Mouse (Mus musculus) kidney, adult 2 months (tissue): ENCODE data around the gene Smc4. TPM values are rescaled to one million over a fixed set of nuclear protein-coding genes. Genes with fewer than 3 reads are reported as not detected.

Experiments used
- DNase-seq: peaks from one replicate; pipeline ENCODE4 v3.0.0; 2021
- H3K27ac ChIP-seq: fragments of 200-500 bp; 2 replicates; pipeline ENCODE4 v1.5.1; 2012; ENCODE audit warnings: low read depth, low read length, control low read depth, inconsistent platforms; ENCODE audit not compliant: insufficient read depth
- H3K27me3 ChIP-seq: fragments of 200-500 bp; replicated peaks from 2 replicates; pipeline ENCODE4 v1.6.1; 2012; ENCODE audit warnings: mild to moderate bottlenecking, moderate library complexity, low read length, inconsistent platforms; ENCODE audit not compliant: control insufficient read depth, insufficient read depth
- H3K36me3 ChIP-seq: fragments of 200-500 bp; 2 replicates; pipeline ENCODE4 v1.6.1; 2012; ENCODE audit warnings: mild to moderate bottlenecking, moderate library complexity, low read length, inconsistent platforms; ENCODE audit not compliant: control insufficient read depth, insufficient read depth
- H3K4me1 ChIP-seq: fragments of 200-500 bp; 2 replicates; pipeline ENCODE4 v1.6.1; 2011; ENCODE audit warnings: low read length; ENCODE audit not compliant: control insufficient read depth, insufficient read depth
- H3K4me3 ChIP-seq: fragments of 200-500 bp; 2 replicates; pipeline ENCODE4 v1.5.1; 2011; ENCODE audit warnings: mild to moderate bottlenecking, low read depth, low read length, control low read depth; ENCODE audit not compliant: insufficient read depth
- CTCF ChIP-seq: fragments of 200-500 bp; conservative IDR thresholded peaks from 2 replicates; pipeline ENCODE4 v1.5.1; 2011; ENCODE audit warnings: low read depth, mild to moderate bottlenecking, control low read depth, low read length, moderate library complexity, mixed read lengths; ENCODE audit not compliant: insufficient read depth, insufficient read length
- POLR2A ChIP-seq: fragments of 200-500 bp; IDR thresholded peaks from one replicate; pipeline ENCODE4 v1.6.1; 2011; ENCODE audit warnings: low read depth, low read length, control low read depth
- WGBS: fragments of 180-500 bp; shearing (Covaris S2); methylation state at CpG from one replicate; pipeline ENCODE4 v1.1.7; 2018; 5-methylcytosine and 5-hydroxymethylcytosine counted together
- polyA plus RNA-seq: library from polyadenylated mRNA; depleted of rRNA; stranded (reverse); fragments of >200 nt; gene quantifications from 2 replicates; pipeline ENCODE4 v1.2.3, GENCODE M21; 2012

The Smc4 gene
- polyA plus RNA-seq, 1 experiment: 3.0 TPM

DNA sequence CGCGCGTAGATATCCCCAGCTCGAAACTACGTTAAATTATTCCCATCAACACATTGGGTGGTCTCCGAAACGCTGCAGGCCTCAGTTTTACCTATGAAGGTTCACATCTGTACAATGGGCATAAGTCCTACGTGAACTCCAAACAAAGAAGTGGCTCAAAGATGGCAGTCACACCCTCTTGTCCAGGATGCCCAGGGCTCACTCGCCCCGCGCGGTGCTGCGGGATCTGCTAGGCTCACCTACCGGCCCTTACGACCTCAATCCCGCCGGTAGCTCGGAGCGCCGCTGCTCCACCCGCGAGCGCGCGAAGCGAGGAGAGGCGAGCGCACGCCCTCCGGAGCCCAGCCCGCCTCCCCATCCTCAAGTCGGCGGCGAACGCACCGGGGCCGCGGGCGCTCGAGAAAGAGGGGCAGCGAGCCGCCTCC lies 39.6 kb downstream of the Smc4 start:
- Histone ChIP-seq H3K27ac (no peak overlapping the region), H3K36me3 (no peaks in the 10 kb centered on the region), H3K27me3 (no peaks in the 10 kb centered on the region), H3K4me3 (peak overlapping the region; percentile 69), H3K4me1 (0 out of 2 replicates have a peak, but pooled peaks cover 2% of the 10 kb centered on the region)
- TF ChIP-seq POLR2A: no peak
- no peak for TF ChIP-seq CTCF
- DNase-seq: no peak
- WGBS: under 1% methylated on average over 40 of the region's 42 CpGs

- Histone ChIP-seq H3K27me3 (no peaks in the 10 kb centered on the region), H3K4me3 (peak within 1 kb of the TSS; percentile 69), H3K27ac (0 out of 2 replicates have a peak within 1 kb of the TSS, but pooled peaks have one; percentile 7), H3K4me1 (0 out of 2 replicates have a peak, but pooled peaks cover 2% of the 10 kb centered on the region), H3K36me3 (no peaks in the 10 kb centered on the region)
- peak; percentile 95 for DNase-seq
- TF ChIP-seq POLR2A: no peak
- TF ChIP-seq CTCF: no peak
- under 1% methylated on average over 79 of the region's 80 CpGs for WGBS
Measured at GRCm38 (mm10) chr3:69044645-69045399, 40.3 kb downstream of the Smc4 start, which contains the start of gene Trim59. TSS of gene Trim59 (minus strand) at chr3:69044755.

DNA sequence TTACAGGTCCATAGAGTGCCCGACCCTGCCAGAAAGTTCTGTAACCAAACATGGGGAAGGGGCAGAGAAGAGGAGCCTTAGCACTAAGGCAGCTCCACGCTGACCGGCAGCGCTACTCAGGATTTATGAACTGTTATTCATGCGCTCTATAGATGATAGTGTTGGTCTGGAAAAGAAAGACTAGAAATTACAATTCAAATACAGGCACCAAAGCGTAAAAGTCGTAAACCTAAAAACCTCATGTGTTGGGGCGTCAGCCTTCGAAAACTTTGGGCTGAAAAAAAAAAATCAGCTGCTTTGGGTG lies 40.8 kb downstream of the Smc4 start:
- DNase-seq: no peak
- peak overlapping the region; percentile 66 for H3K4me3 ChIP-seq
- 6% methylated on average over 9 of the region's 9 CpGs for WGBS
- no peaks in the 10 kb centered on the region for H3K36me3 ChIP-seq
- no peak overlapping the region for H3K27ac ChIP-seq
- no peak for TF ChIP-seq CTCF
- TF ChIP-seq POLR2A: no peak
- no peaks in the 10 kb centered on the region for H3K27me3 ChIP-seq
- 0 out of 2 replicates have a peak, but pooled peaks cover 2% of the 10 kb centered on the region for H3K4me1 ChIP-seq

- H3K27me3 ChIP-seq: no peaks in the 10 kb centered on the region
- H3K4me1 ChIP-seq: 0 out of 2 replicates have a peak, but pooled peaks cover 2% of the 10 kb centered on the region
- TF ChIP-seq CTCF (no peak), POLR2A (no peak)
- 38% methylated on average over 13 of the region's 13 CpGs for WGBS
- no peak overlapping the region for H3K27ac ChIP-seq
- DNase-seq: no peak
- no peaks in the 10 kb centered on the region for H3K36me3 ChIP-seq
- no peak overlapping the region for H3K4me3 ChIP-seq
Measured at GRCm38 (mm10) chr3:69045750-69046149, 41.2 kb downstream of the Smc4 start.

- H3K27ac ChIP-seq: no peak overlapping the region
- no peaks in the 10 kb centered on the region for H3K27me3 ChIP-seq
- H3K4me3 ChIP-seq: no peak overlapping the region
- DNase-seq: no peak
- H3K4me1 ChIP-seq: no peaks in the 10 kb centered on the region
- TF ChIP-seq CTCF: no peak
- TF ChIP-seq POLR2A: no peak
- H3K36me3 ChIP-seq: no peaks in the 10 kb centered on the region
- WGBS: 93% methylated on average over 4 of the region's 4 CpGs
Measured at GRCm38 (mm10) chr3:69046509-69046908, 42.0 kb downstream of the Smc4 start.

DNA sequence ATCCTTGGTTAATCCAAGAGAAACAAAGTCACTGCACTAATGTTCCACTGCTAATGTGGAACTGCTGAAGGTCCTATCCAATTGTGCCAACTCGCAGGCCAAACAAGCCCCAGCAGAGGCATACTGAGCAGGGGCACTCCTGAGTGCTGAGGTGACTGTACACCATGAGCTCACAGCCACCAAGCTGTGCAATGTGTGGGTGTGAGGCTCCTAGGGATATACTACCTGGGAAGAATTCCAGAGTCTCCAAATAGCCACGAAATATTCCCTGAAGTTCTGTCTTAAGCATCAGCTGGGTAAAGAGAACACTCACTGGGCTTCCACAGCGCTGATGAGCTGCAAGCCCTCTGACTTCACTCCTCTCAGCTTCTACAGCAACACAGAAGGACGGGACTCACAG lies 43.1 kb downstream of the Smc4 start:
- H3K4me1 ChIP-seq: no peaks in the 10 kb centered on the region
- TF ChIP-seq CTCF (no peak), POLR2A (no peak)
- DNase-seq: no peak
- H3K4me3 ChIP-seq: no peak overlapping the region
- no peak overlapping the region for H3K27ac ChIP-seq
- WGBS: 84% methylated on average over 4 of the region's 4 CpGs
- no peaks in the 10 kb centered on the region for H3K36me3 ChIP-seq
- H3K27me3 ChIP-seq: no peaks in the 10 kb centered on the region

- Histone ChIP-seq H3K27ac (no peak overlapping the region), H3K27me3 (no peaks in the 10 kb centered on the region), H3K4me1 (no peaks in the 10 kb centered on the region), H3K36me3 (no peaks in the 10 kb centered on the region), H3K4me3 (no peak overlapping the region)
- WGBS: 91% methylated on average over 6 of the region's 6 CpGs
- no peak for DNase-seq
- no peak for TF ChIP-seq POLR2A
- no peak for TF ChIP-seq CTCF
Measured at GRCm38 (mm10) chr3:69049011-69049410, 44.5 kb downstream of the Smc4 start.
